Mouse (Mus musculus): Measurements from ENCODE around the gene Tsr2. TPM values are rescaled to one million over a fixed set of nuclear protein-coding genes. Genes with fewer than 3 reads are reported as not detected.

Tsr2 gene
- total and polyA plus RNA-seq, 2 experiments from 2014 or later, result 6.2 to 9.0 TPM

DNA sequence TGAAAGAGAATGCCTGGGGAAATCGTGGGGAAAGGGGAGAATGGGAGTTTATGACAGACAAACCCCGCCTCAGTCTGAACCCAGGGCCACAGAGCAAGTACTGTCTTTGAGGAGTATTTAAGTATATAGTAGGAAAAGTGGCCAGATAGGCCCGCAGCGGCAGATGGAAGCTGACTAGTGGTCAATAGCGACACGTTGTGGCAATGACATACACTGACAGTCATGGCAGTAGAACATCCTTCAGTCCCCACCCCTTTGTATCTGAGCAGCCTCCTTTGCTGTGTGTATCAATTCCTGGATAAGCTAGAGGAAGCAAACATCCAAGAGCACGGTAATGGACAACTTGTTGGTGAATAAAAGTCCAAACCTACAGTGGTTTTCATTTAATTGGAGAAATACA, 20.5 kb upstream of the Tsr2 start:
- no peak overlapping the region for H3K4me2 ChIP-seq (ENCODE audit: low read depth, low read length)
- H3K9ac ChIP-seq (replicated peaks; ENCODE audit: low read depth, low read length), result no peak overlapping the region
- 12% methylated on average over 7 of the region's 7 CpGs for WGBS
- no peak overlapping the region for H3K4me3 ChIP-seq (ENCODE audit: low read depth, low read length)
- H3K27ac ChIP-seq (ENCODE audit: low read depth), result no peak overlapping the region
- TF ChIP-seq EP300 (IDR thresholded peaks at IDR 0.05; ENCODE audit: low read depth), result no peak
- TF ChIP-seq CTCF (IDR thresholded peaks at IDR 0.05; ENCODE audit: low read depth), result peak; percentile 59
- H3K4me1 ChIP-seq (ENCODE audit: control insufficient read depth, insufficient read depth), result no peaks in the 10 kb centered on the region
- H3K27me3 ChIP-seq (ENCODE audit: control insufficient read depth, insufficient read depth, low read length), result no peaks in the 10 kb centered on the region
- DNase-seq (ENCODE audit: low spot score) (peak; percentile 53), ATAC-seq (ENCODE audit: insufficient read depth, low read depth) (peak; percentile 47; the same call in 1 of the 2 replicates)
- no peaks in the 10 kb centered on the region for H3K36me3 ChIP-seq (replicated peaks; ENCODE audit: control insufficient read depth, insufficient read depth, low read length)
- H3K9me3 ChIP-seq (replicated peaks; ENCODE audit: control insufficient read depth, low read length), result no peaks in the 10 kb centered on the region

DNA sequence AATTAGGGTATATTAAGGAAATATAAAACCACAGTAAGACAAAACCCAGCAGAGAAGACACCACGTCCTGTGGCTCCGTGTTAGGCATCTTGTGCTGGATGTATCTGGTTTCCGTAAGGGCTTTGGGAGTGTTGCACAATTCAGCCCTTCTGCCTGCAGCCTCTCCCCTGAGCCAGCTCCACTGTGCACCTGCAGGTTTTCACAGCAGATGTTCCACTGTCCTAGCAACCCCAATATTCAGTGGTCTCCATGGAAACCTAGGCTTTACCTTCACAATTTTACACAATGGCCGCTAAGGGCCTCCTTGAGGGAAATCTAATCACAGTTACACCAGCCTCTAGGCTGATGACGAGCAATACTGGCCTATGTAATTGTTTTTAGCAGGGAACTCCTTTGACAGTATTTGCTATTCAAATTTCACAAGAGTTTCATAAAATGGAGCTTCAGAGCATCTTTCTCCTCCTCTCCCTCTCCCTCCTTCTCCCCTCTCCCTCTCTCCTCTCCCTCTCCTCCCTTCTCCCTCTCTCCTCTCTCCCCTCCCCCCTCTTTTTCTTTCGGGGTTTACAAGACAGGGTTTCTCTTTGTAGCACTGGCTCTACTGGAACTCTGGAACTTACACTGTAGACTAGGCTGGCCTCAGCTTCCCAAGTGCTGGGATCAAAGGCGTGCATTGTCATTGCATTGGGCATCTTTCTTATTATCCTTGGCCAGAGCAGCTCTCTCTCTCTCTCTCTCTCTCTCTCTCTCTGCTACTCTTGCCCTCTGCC, 11.1 kb upstream of the Tsr2 start:
- ATAC-seq (ENCODE audit: insufficient read depth, low read depth) (no peak), DNase-seq (ENCODE audit: low spot score) (no peak)
- Histone ChIP-seq H3K27me3 (ENCODE audit: control insufficient read depth, insufficient read depth, low read length) (no peaks in the 10 kb centered on the region), H3K36me3 (replicated peaks; ENCODE audit: control insufficient read depth, insufficient read depth, low read length) (no peaks in the 10 kb centered on the region), H3K27ac (ENCODE audit: low read depth) (no peak overlapping the region), H3K4me3 (ENCODE audit: low read depth, low read length) (no peak overlapping the region), H3K4me2 (ENCODE audit: low read depth, low read length) (no peak overlapping the region), H3K4me1 (ENCODE audit: control insufficient read depth, insufficient read depth) (no peaks in the 10 kb centered on the region), H3K9me3 (replicated peaks; ENCODE audit: control insufficient read depth, low read length) (no peaks in the 10 kb centered on the region), H3K9ac (replicated peaks; ENCODE audit: low read depth, low read length) (no peak overlapping the region)
- TF ChIP-seq CTCF (IDR thresholded peaks at IDR 0.05; ENCODE audit: low read depth) (no peak), EP300 (IDR thresholded peaks at IDR 0.05; ENCODE audit: low read depth) (no peak)
- WGBS, result 59% methylated on average over 7 of the region's 7 CpGs

GRCm38 (mm10) chrX:151087418-151087817, 8.9 kb downstream of the Tsr2 start:
- Histone ChIP-seq H3K9me3 (replicated peaks; ENCODE audit: control insufficient read depth, low read length) (no peaks in the 10 kb centered on the region), H3K4me2 (ENCODE audit: low read depth, low read length) (no peak overlapping the region), H3K27me3 (ENCODE audit: control insufficient read depth, insufficient read depth, low read length) (no peaks in the 10 kb centered on the region), H3K36me3 (replicated peaks; ENCODE audit: control insufficient read depth, insufficient read depth, low read length) (peaks cover 28% of the 10 kb centered on the region), H3K9ac (replicated peaks; ENCODE audit: low read depth, low read length) (no peak overlapping the region), H3K4me3 (ENCODE audit: low read depth, low read length) (no peak overlapping the region), H3K4me1 (ENCODE audit: control insufficient read depth, insufficient read depth) (no peaks in the 10 kb centered on the region), H3K27ac (ENCODE audit: low read depth) (no peak overlapping the region)
- 76% methylated on average over 1 of the region's 1 CpGs for WGBS
- no peak for TF ChIP-seq EP300 (IDR thresholded peaks at IDR 0.05; ENCODE audit: low read depth)
- no peak for TF ChIP-seq CTCF (IDR thresholded peaks at IDR 0.05; ENCODE audit: low read depth)
- no peak for DNase-seq (ENCODE audit: low spot score)
- no peak for ATAC-seq (ENCODE audit: insufficient read depth, low read depth)

DNA sequence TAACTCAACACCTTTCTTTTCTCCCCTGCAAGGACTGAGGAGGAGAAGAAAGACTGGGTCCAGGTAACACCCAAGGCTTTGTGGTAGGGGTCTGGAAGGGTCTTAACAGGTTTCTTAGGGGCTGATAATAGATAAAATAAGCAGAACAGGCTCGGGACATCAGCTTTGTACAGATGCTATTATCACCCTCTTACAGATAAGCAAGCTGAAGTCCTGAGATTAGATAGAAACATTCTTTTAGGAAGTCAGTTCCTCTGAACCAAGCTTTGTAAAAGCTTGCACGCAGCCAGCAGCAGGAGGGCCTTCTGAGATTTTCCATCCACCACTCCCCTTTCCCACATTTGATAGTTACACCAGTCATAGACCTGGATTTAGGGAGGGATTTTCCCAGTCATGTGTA, 10.7 kb downstream of the Tsr2 start:
- Histone ChIP-seq H3K9me3 (replicated peaks; ENCODE audit: control insufficient read depth, low read length) (no peaks in the 10 kb centered on the region), H3K4me1 (ENCODE audit: control insufficient read depth, insufficient read depth) (no peaks in the 10 kb centered on the region), H3K4me3 (ENCODE audit: low read depth, low read length) (no peak overlapping the region), H3K27me3 (ENCODE audit: control insufficient read depth, insufficient read depth, low read length) (no peaks in the 10 kb centered on the region), H3K36me3 (replicated peaks; ENCODE audit: control insufficient read depth, insufficient read depth, low read length) (peaks cover 30% of the 10 kb centered on the region), H3K9ac (replicated peaks; ENCODE audit: low read depth, low read length) (no peak overlapping the region), H3K4me2 (ENCODE audit: low read depth, low read length) (no peak overlapping the region), H3K27ac (ENCODE audit: low read depth) (no peak overlapping the region)
- 11% methylated on average over 2 of the region's 2 CpGs for WGBS
- no peak for TF ChIP-seq CTCF (IDR thresholded peaks at IDR 0.05; ENCODE audit: low read depth)
- TF ChIP-seq EP300 (IDR thresholded peaks at IDR 0.05; ENCODE audit: low read depth), result no peak
- ATAC-seq (ENCODE audit: insufficient read depth, low read depth) (no peak), DNase-seq (ENCODE audit: low spot score) (no peak)

DNA sequence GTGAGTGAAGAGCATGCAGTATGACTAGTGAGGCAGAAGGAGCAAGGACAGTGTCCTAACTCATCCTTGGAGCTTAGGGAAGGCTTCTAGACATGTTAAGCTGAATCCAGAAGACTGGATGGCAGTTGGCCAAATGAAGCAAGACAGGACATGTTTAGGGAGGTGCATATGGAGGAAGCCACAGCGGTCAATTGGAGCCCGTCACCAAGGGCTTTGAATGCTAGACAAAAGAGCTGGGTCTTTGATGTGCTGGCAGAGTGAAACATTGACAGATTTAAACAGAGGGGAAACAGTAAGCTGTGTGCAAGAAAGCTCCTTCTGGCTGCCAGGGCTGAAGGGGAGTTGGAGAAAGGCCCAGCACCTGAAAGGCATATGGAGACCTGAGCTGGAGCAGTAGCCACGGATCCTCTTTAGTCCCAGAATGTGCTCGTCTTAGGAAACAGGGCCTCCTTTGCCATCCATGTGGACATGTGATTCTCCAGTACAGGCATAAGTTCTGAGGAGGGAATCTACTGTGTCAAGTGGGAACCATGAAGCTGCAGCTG, 19.3 kb downstream of the Tsr2 start:
- Histone ChIP-seq H3K27ac (ENCODE audit: low read depth) (no peak overlapping the region), H3K9ac (replicated peaks; ENCODE audit: low read depth, low read length) (no peak overlapping the region), H3K36me3 (replicated peaks; ENCODE audit: control insufficient read depth, insufficient read depth, low read length) (peaks cover 14% of the 10 kb centered on the region), H3K9me3 (replicated peaks; ENCODE audit: control insufficient read depth, low read length) (no peaks in the 10 kb centered on the region), H3K4me3 (ENCODE audit: low read depth, low read length) (no peak overlapping the region), H3K4me1 (ENCODE audit: control insufficient read depth, insufficient read depth) (no peaks in the 10 kb centered on the region), H3K4me2 (ENCODE audit: low read depth, low read length) (no peak overlapping the region), H3K27me3 (ENCODE audit: control insufficient read depth, insufficient read depth, low read length) (no peaks in the 10 kb centered on the region)
- WGBS, result 73% methylated on average over 4 of the region's 4 CpGs
- no peak for DNase-seq (ENCODE audit: low spot score)
- ATAC-seq (ENCODE audit: insufficient read depth, low read depth), result no peak
- TF ChIP-seq CTCF (IDR thresholded peaks at IDR 0.05; ENCODE audit: low read depth) (no peak), EP300 (IDR thresholded peaks at IDR 0.05; ENCODE audit: low read depth) (no peak)
